Comparison of ENCODE assay signal across 19 mouse cellular contexts in the genomic region with DNA sequence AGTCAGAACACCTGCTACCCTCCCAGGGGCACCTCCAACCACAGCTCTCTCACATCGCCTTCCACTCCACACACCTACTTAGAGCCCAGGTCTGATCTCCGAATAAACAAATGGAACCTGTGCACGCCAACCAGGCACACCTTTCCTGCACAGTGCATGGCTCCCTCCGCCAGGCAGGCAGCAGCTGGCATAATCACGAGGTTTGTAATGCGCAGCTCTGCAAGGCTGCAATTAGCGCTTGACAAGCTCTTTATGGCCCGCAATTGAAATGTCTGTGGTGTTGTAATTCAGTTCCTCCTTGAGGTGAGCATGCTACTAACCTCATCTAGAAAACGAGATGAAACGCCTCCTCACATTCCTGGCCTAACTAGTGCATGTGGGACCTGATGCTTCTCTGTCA.
"Had no signal": no experiment of that assay in that cellular context is flagged by ENCODE, and none has a peak within 500 bp of the region (broad histone marks: within the 10 kb centered on the region; RNA-seq: fewer than 3 reads in every experiment).

No protein-coding gene starts in this region.

- H3K27ac ChIP-seq: kidney, postnatal 0 days; limb, embryonic 10.5 days; limb, embryonic 13.5 days; liver, embryonic 12.5 days; liver, embryonic 15.5 days; lung, embryonic 15.5 days; neural tube, embryonic 12.5 days; stomach, embryonic 15.5 days had no signal

- H3K4me1 ChIP-seq: limb, embryonic 10.5 days; limb, embryonic 13.5 days; liver, embryonic 12.5 days; liver, embryonic 15.5 days; lung, embryonic 15.5 days; neural tube, embryonic 12.5 days; stomach, embryonic 15.5 days had no signal

- H3K36me3 ChIP-seq: limb, embryonic 10.5 days; limb, embryonic 13.5 days; liver, embryonic 12.5 days; liver, embryonic 15.5 days; lung, embryonic 15.5 days; neural tube, embryonic 12.5 days; stomach, embryonic 15.5 days had no signal

- ATAC-seq: liver, embryonic 12.5 days had no signal

- H3K4me3 ChIP-seq: limb, embryonic 10.5 days; limb, embryonic 13.5 days; liver, embryonic 12.5 days; liver, embryonic 15.5 days; lung, embryonic 15.5 days; neural tube, embryonic 12.5 days; stomach, embryonic 15.5 days had no signal

- H3K4me2 ChIP-seq: limb, embryonic 13.5 days; liver, embryonic 12.5 days; liver, embryonic 15.5 days; lung, embryonic 15.5 days; midbrain, embryonic 11.5 days; neural tube, embryonic 12.5 days; stomach, embryonic 15.5 days had no signal

- H3K9me3 ChIP-seq: limb, embryonic 10.5 days; liver, embryonic 12.5 days; liver, embryonic 15.5 days; lung, embryonic 15.5 days; neural tube, embryonic 12.5 days; stomach, embryonic 15.5 days had no signal

- DNase-seq: kidney, adult 2 months; kidney, postnatal 36 days; liver; lung, adult 18-20 months; lung, postnatal 10 days; lung, postnatal 36 days; midbrain, embryonic 14.5 days; right cerebral cortex, postnatal 25 days; spleen, adult 18-20 months; thymus, postnatal 25 days had no signal

- H3K27me3 ChIP-seq: liver, embryonic 12.5 days; liver, embryonic 15.5 days; lung, embryonic 15.5 days; neural tube, embryonic 12.5 days; stomach, embryonic 15.5 days had no signal

- H3K9ac ChIP-seq: limb, embryonic 13.5 days; liver, embryonic 12.5 days; liver, embryonic 15.5 days; lung, embryonic 15.5 days; neural tube, embryonic 12.5 days; stomach, embryonic 15.5 days had no signal
